Mouse (Mus musculus) liver, embryonic 16.5 days (tissue): ENCODE data around the gene Tlx3. TPM values are rescaled to one million over a fixed set of nuclear protein-coding genes. Genes with fewer than 3 reads are reported as not detected.

ENCODE experiments used
- ATAC-seq: fragments of 200-750 bp; cut with Nextera tagmentation; 2 replicates; pipeline ENCODE4 v1.8.0; 2017; ENCODE audit warnings: low read depth, mild to moderate bottlenecking, moderate number of reproducible peaks, moderate library complexity
- H3K27ac ChIP-seq: fragments of 300-500 bp; sonication (generic); 2 replicates; pipeline ENCODE4 v1.5.1; 2014; ENCODE audit warnings: mild to moderate bottlenecking, low read length
- H3K27me3 ChIP-seq: fragments of 300-500 bp; sonication (generic); 2 replicates; pipeline ENCODE4 v1.6.1; 2014; ENCODE audit warnings: low read depth, low read length, mixed read lengths; ENCODE audit not compliant: control insufficient read depth, insufficient read depth
- H3K36me3 ChIP-seq: fragments of 300-500 bp; sonication (generic); 2 replicates; pipeline ENCODE4 v1.6.1; 2014; ENCODE audit warnings: mild to moderate bottlenecking; ENCODE audit not compliant: control insufficient read depth, insufficient read depth
- H3K4me1 ChIP-seq: fragments of 300-500 bp; sonication (generic); 2 replicates; pipeline ENCODE4 v1.6.1; 2014; ENCODE audit warnings: low read depth, low read length, mixed read lengths; ENCODE audit not compliant: control insufficient read depth
- H3K4me2 ChIP-seq: fragments of 300-500 bp; sonication (generic); 2 replicates; pipeline ENCODE4 v1.6.1; 2014; ENCODE audit warnings: low read depth, low read length, mixed read lengths
- H3K4me3 ChIP-seq: fragments of 300-500 bp; sonication (generic); 2 replicates; pipeline ENCODE4 v1.5.1; 2014; ENCODE audit warnings: low read depth, mild to moderate bottlenecking, low read length
- H3K9ac ChIP-seq: fragments of 300-500 bp; sonication (generic); 2 replicates; pipeline ENCODE4 v1.6.1; 2014; ENCODE audit warnings: low read depth, low read length
- H3K9me3 ChIP-seq: fragments of 300-500 bp; sonication (generic); replicated peaks from 2 replicates; pipeline ENCODE4 v1.6.1; 2016; ENCODE audit warnings: low read length; ENCODE audit not compliant: control insufficient read depth
- WGBS: fragments of 180-500 bp; shearing (Covaris S2); extraction: QIAGEN DNeasy Blood & Tissue Kit; methylation state at CpG from one replicate; pipeline ENCODE4 v1.1.7; 2014; ENCODE audit not compliant: insufficient replicate concordance; 5-methylcytosine and 5-hydroxymethylcytosine counted together
- polyA plus RNA-seq: library from polyadenylated mRNA; unstranded; fragments of >200 nt; fragmentation: Nextera tagmentation; extraction: Ambion mirVana; gene quantifications from 2 replicates; pipeline ENCODE4 v1.2.1, GENCODE M21; 2015

The Tlx3 gene
- polyA plus RNA-seq, 1 experiment from 2014 or later: not detected

- peak; percentile 35 for ATAC-seq
- peak overlapping the region; percentile 79 for H3K27ac ChIP-seq
- 2% methylated on average over 53 of the region's 53 CpGs for WGBS
Measured at GRCm38 (mm10) chr11:33162211-33162997, 41.0 kb downstream of the Tlx3 start.

GRCm38 (mm10) chr11:33159741-33160140 lies 43.6 kb downstream of the Tlx3 start:
- Histone ChIP-seq H3K27ac (no peak overlapping the region), H3K9ac (no peak overlapping the region), H3K4me1 (peaks cover 4% of the 10 kb centered on the region; the same call in 1 of the 2 replicates), H3K27me3 (no peaks in the 10 kb centered on the region), H3K9me3 (no peaks in the 10 kb centered on the region), H3K4me3 (no peak overlapping the region), H3K4me2 (no peak overlapping the region), H3K36me3 (peaks cover 39% of the 10 kb centered on the region)
- WGBS: 79% methylated on average over 3 of the region's 3 CpGs
- no peak for ATAC-seq

More at GRCm38 (mm10) chr11:33162211-33162997, 41.0 kb downstream of the Tlx3 start:
- H3K4me2 ChIP-seq: peak overlapping the region; percentile 76
- H3K4me3 ChIP-seq: peak overlapping the region; percentile 93
- peak overlapping the region; percentile 90 for H3K9ac ChIP-seq
- peaks cover 22% of the 10 kb centered on the region for H3K36me3 ChIP-seq
- H3K27me3 ChIP-seq: no peaks in the 10 kb centered on the region
- peaks cover 4% of the 10 kb centered on the region; the same call in 1 of the 2 replicates for H3K4me1 ChIP-seq
- no peaks in the 10 kb centered on the region for H3K9me3 ChIP-seq

GRCm38 (mm10) chr11:33157453-33158196 lies 45.8 kb downstream of the Tlx3 start:
- H3K27ac ChIP-seq: no peak overlapping the region
- H3K4me2 ChIP-seq: no peak overlapping the region
- H3K27me3 ChIP-seq: no peaks in the 10 kb centered on the region
- no peaks in the 10 kb centered on the region for H3K9me3 ChIP-seq
- WGBS: 74% methylated on average over 2 of the region's 2 CpGs
- no peak for ATAC-seq
- no peak overlapping the region for H3K9ac ChIP-seq
- peaks cover 53% of the 10 kb centered on the region for H3K36me3 ChIP-seq
- no peaks in the 10 kb centered on the region; the same call in 1 of the 2 replicates for H3K4me1 ChIP-seq
- H3K4me3 ChIP-seq: no peak overlapping the region

- H3K4me3 ChIP-seq: no peak overlapping the region
- no peak for ATAC-seq
- peaks cover 59% of the 10 kb centered on the region for H3K36me3 ChIP-seq
- H3K9me3 ChIP-seq: no peaks in the 10 kb centered on the region
- WGBS: 72% methylated on average over 4 of the region's 4 CpGs
- H3K4me2 ChIP-seq: no peak overlapping the region
- H3K27me3 ChIP-seq: no peaks in the 10 kb centered on the region
- H3K27ac ChIP-seq: no peak overlapping the region
- no peaks in the 10 kb centered on the region; the same call in 1 of the 2 replicates for H3K4me1 ChIP-seq
- H3K9ac ChIP-seq: no peak overlapping the region
Measured at GRCm38 (mm10) chr11:33156436-33157015, 46.9 kb downstream of the Tlx3 start.

- Histone ChIP-seq H3K9me3 (no peaks in the 10 kb centered on the region), H3K36me3 (peaks cover 65% of the 10 kb centered on the region), H3K4me2 (no peak overlapping the region), H3K27ac (no peak overlapping the region), H3K4me1 (no peaks in the 10 kb centered on the region), H3K4me3 (no peak overlapping the region), H3K9ac (no peak overlapping the region), H3K27me3 (no peaks in the 10 kb centered on the region)
- ATAC-seq: no peak
- 77% methylated on average over 3 of the region's 3 CpGs for WGBS
Measured at GRCm38 (mm10) chr11:33154459-33154858, 48.9 kb downstream of the Tlx3 start.

- 72% methylated on average over 1 of the region's 1 CpGs for WGBS
- no peak for ATAC-seq
- no peak overlapping the region for H3K9ac ChIP-seq
- H3K27me3 ChIP-seq: peaks cover 10% of the 10 kb centered on the region
- H3K27ac ChIP-seq: no peak overlapping the region
- H3K36me3 ChIP-seq: peaks cover 57% of the 10 kb centered on the region
- no peak overlapping the region for H3K4me3 ChIP-seq
- peaks cover 2% of the 10 kb centered on the region for H3K4me1 ChIP-seq
- no peak overlapping the region for H3K4me2 ChIP-seq
- H3K9me3 ChIP-seq: no peaks in the 10 kb centered on the region
Measured at GRCm38 (mm10) chr11:33152997-33153396, 50.4 kb downstream of the Tlx3 start.

- peaks cover 23% of the 10 kb centered on the region for H3K27me3 ChIP-seq
- H3K4me2 ChIP-seq: no peak overlapping the region
- WGBS: 60% methylated on average over 4 of the region's 4 CpGs
- H3K4me1 ChIP-seq: peaks cover 11% of the 10 kb centered on the region
- H3K9ac ChIP-seq: no peak overlapping the region
- H3K4me3 ChIP-seq: no peak overlapping the region
- ATAC-seq: no peak
- H3K36me3 ChIP-seq: peaks cover 48% of the 10 kb centered on the region
- H3K27ac ChIP-seq: no peak overlapping the region
- no peaks in the 10 kb centered on the region for H3K9me3 ChIP-seq
Measured at GRCm38 (mm10) chr11:33151780-33152145, 51.6 kb downstream of the Tlx3 start.

- WGBS: 59% methylated on average over 3 of the region's 3 CpGs
- Histone ChIP-seq H3K4me2 (no peak overlapping the region), H3K36me3 (peaks cover 43% of the 10 kb centered on the region), H3K9me3 (no peaks in the 10 kb centered on the region), H3K4me1 (peaks cover 12% of the 10 kb centered on the region), H3K27ac (no peak overlapping the region), H3K27me3 (peaks cover 28% of the 10 kb centered on the region), H3K4me3 (no peak overlapping the region), H3K9ac (no peak overlapping the region)
- ATAC-seq: no peak
Measured at GRCm38 (mm10) chr11:33151128-33151779, 52.1 kb downstream of the Tlx3 start.
